Mouse (Mus musculus) erythroblast, embryonic 14.5 days (primary cell): ENCODE data around the gene Fmo3. TPM values are rescaled to one million over a fixed set of nuclear protein-coding genes. Genes with fewer than 3 reads are reported as not detected.

Source experiments
- H3K27me3 ChIP-seq: 2 replicates; pipeline ENCODE4 v1.6.1; 2012; ENCODE audit warnings: inconsistent platforms; ENCODE audit not compliant: control insufficient read depth
- H3K36me3 ChIP-seq: 2 replicates; pipeline ENCODE4 v1.6.1; 2012; ENCODE audit warnings: mild to moderate bottlenecking, inconsistent platforms; ENCODE audit not compliant: control insufficient read depth
- H3K4me1 ChIP-seq: 2 replicates; pipeline ENCODE4 v1.6.1; 2012; ENCODE audit warnings: inconsistent platforms; ENCODE audit not compliant: control insufficient read depth
- H3K4me3 ChIP-seq: replicated peaks from 2 replicates; pipeline ENCODE3; 2012; ENCODE audit warnings: moderate library complexity, mild to moderate bottlenecking, inconsistent platforms
- H3K9me3 ChIP-seq: 2 replicates; pipeline ENCODE4 v1.6.1; 2012; ENCODE audit warnings: low read length, inconsistent platforms, mixed read lengths; ENCODE audit not compliant: control insufficient read depth
- GATA1 ChIP-seq: IDR thresholded peaks from 2 replicates; pipeline ENCODE4 v1.6.1; 2012; ENCODE audit warnings: low read length, inconsistent platforms, mixed read lengths
- TAL1 ChIP-seq: IDR thresholded peaks from 3 replicates; pipeline ENCODE4 v1.6.1; 2012; ENCODE audit warnings: low read length, inconsistent platforms, mixed read lengths
- polyA plus RNA-seq: library from polyadenylated mRNA; stranded (reverse); fragments of >175 nt; gene quantifications from 2 replicates; pipeline ENCODE4 v1.2.3, GENCODE M21; 2012

Gene Fmo3
- polyA plus RNA-seq, 1 experiment = not detected

- H3K27me3 ChIP-seq = no peaks in the 10 kb centered on the region
- no peaks in the 10 kb centered on the region for H3K9me3 ChIP-seq
- TF ChIP-seq GATA1 (no peak), TAL1 (no peak)
- no peak overlapping the region for H3K4me3 ChIP-seq
- no peaks in the 10 kb centered on the region for H3K36me3 ChIP-seq
- H3K4me1 ChIP-seq = no peaks in the 10 kb centered on the region
Measured at GRCm38 (mm10) chr1:162934374-162935012, 49.8 kb downstream of the Fmo3 start.

GRCm38 (mm10) chr1:162932386-162932785 lies 51.9 kb downstream of the Fmo3 start:
- Histone ChIP-seq H3K36me3 (no peaks in the 10 kb centered on the region), H3K4me3 (no peak overlapping the region), H3K27me3 (no peaks in the 10 kb centered on the region), H3K9me3 (no peaks in the 10 kb centered on the region), H3K4me1 (no peaks in the 10 kb centered on the region)
- TF ChIP-seq TAL1 (no peak), GATA1 (no peak)

- Histone ChIP-seq H3K9me3 (no peaks in the 10 kb centered on the region), H3K4me3 (no peak overlapping the region), H3K4me1 (no peaks in the 10 kb centered on the region), H3K27me3 (no peaks in the 10 kb centered on the region), H3K36me3 (no peaks in the 10 kb centered on the region)
- TF ChIP-seq GATA1 (no peak), TAL1 (no peak)
Measured at GRCm38 (mm10) chr1:162931880-162932279, 52.4 kb downstream of the Fmo3 start.

- no peaks in the 10 kb centered on the region for H3K27me3 ChIP-seq
- no peaks in the 10 kb centered on the region for H3K36me3 ChIP-seq
- H3K4me1 ChIP-seq = no peaks in the 10 kb centered on the region
- no peak for TF ChIP-seq TAL1
- H3K4me3 ChIP-seq = no peak overlapping the region
- H3K9me3 ChIP-seq = no peaks in the 10 kb centered on the region
Measured at GRCm38 (mm10) chr1:162931310-162931875, 52.9 kb downstream of the Fmo3 start.

GRCm38 (mm10) chr1:162930631-162931030 lies 53.7 kb downstream of the Fmo3 start:
- TF ChIP-seq TAL1 (no peak), GATA1 (no peak)
- Histone ChIP-seq H3K27me3 (no peaks in the 10 kb centered on the region), H3K9me3 (no peaks in the 10 kb centered on the region), H3K4me1 (no peaks in the 10 kb centered on the region), H3K4me3 (no peak overlapping the region), H3K36me3 (no peaks in the 10 kb centered on the region)

GRCm38 (mm10) chr1:162929146-162929545 lies 55.2 kb downstream of the Fmo3 start:
- Histone ChIP-seq H3K4me1 (no peaks in the 10 kb centered on the region), H3K9me3 (no peaks in the 10 kb centered on the region), H3K36me3 (no peaks in the 10 kb centered on the region), H3K27me3 (no peaks in the 10 kb centered on the region), H3K4me3 (no peak overlapping the region)
- TF ChIP-seq GATA1 (no peak), TAL1 (no peak)

- H3K9me3 ChIP-seq = 0 out of 2 replicates have a peak, but pooled peaks cover 3% of the 10 kb centered on the region
- H3K27me3 ChIP-seq = no peaks in the 10 kb centered on the region
- TF ChIP-seq TAL1 = no peak
- TF ChIP-seq GATA1 = no peak
- no peaks in the 10 kb centered on the region for H3K36me3 ChIP-seq
- no peak overlapping the region for H3K4me3 ChIP-seq
- H3K4me1 ChIP-seq = no peaks in the 10 kb centered on the region
Measured at GRCm38 (mm10) chr1:162925121-162925520, 59.2 kb downstream of the Fmo3 start.

GRCm38 (mm10) chr1:162916661-162917060 lies 67.7 kb downstream of the Fmo3 start:
- no peak overlapping the region for H3K4me3 ChIP-seq
- 0 out of 2 replicates have a peak, but pooled peaks cover 3% of the 10 kb centered on the region for H3K9me3 ChIP-seq
- H3K4me1 ChIP-seq = no peaks in the 10 kb centered on the region
- H3K36me3 ChIP-seq = no peaks in the 10 kb centered on the region
- no peak for TF ChIP-seq GATA1
- TF ChIP-seq TAL1 = no peak
- H3K27me3 ChIP-seq = no peaks in the 10 kb centered on the region

GRCm38 (mm10) chr1:162914932-162915556 lies 69.3 kb downstream of the Fmo3 start:
- TF ChIP-seq GATA1 (no peak), TAL1 (no peak)
- Histone ChIP-seq H3K4me3 (no peak overlapping the region), H3K9me3 (no peaks in the 10 kb centered on the region), H3K27me3 (no peaks in the 10 kb centered on the region), H3K4me1 (no peaks in the 10 kb centered on the region), H3K36me3 (no peaks in the 10 kb centered on the region)
